Mouse (Mus musculus) kidney, adult 9 months (tissue): ENCODE data around the gene Olfr732.

Experiments
- DNase-seq: peaks from one replicate; pipeline ENCODE4 v3.0.0; 2022

The Olfr732 gene

DNA sequence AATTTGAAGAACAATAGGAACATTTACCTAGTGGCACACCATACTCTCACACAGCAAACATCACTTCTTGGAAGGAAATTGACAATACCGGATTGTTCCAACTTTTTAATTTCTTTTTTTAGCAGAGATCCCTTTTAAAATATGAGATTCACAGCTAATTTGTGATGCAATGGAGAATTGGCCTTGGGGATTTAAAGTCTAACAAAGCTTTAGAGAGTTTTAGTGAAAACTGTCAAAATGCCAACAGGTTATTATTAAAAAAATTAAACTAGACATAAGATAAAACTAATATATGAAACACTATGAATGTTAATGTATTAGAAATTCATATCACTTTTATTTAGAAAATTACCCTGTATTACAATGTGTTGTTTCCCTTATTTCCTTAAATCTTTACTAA lies at the start of gene Olfr732:
Gene Olfr732 (minus strand): TSS at position 101 of the 400 bp plus-strand sequence.
- no peak for DNase-seq

DNA sequence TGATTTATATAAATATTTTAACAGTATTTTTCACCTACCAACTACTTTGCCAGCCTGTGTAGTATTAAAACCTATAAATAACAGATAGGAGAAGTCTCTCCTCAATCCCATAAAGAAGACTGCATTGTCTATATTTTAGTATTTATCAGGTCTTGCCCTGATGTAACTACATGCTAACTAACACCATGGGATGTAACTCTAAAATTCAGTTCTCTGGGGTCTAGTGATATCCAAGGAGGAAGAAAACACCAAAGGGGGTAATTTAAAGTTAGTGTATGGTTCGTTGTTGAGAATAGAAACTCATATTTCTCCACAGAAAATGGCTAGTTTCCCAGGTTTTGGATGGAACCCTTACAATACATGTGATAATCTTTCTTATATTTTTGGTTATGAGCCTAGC lies 42.7 kb upstream of the Olfr732 start, which contains the start of gene Olfr734:
Gene Olfr734 (minus strand): TSS at position 101 of the 400 bp plus-strand sequence.
- DNase-seq: no peak

DNA sequence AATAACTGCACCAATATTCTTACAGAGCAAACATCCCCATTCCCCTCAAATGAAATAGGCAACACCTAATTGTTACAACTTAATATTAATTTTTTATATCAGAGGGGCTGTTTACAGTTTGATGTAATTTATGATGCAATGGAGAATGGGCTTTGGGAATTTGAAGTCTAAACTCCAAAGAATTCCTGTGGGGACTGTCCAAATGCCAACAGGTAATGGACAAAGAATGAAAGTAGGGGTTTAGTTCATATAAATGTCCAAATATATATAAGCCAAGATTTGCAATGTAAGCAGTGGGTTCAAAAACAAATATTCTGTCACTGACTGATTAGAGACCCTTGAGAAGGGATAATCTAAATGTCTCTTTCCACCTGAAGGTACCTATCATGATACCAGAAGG lies 17.4 kb upstream of the Olfr732 start, which contains the start of gene Olfr733:
Gene Olfr733 (minus strand): TSS at position 101 of the 400 bp plus-strand sequence.
- DNase-seq: no peak

DNA sequence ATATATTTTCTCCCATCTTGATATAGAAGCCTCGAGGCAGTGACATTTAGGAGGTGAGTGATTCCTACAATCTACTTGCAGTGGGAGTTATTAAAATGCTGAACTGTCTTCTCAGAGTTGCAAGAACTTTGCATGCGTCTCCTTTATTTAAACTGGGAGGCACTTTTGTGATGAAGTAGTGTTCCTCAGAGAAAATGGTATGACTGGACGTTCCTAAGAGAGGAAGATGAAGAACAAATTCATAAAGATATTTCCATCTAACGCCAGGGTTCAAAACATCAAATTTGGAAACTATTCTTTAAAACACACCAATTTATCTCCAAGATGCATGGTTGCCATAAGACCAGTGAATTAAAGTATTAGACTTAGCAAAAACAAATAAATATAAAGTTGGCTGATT lies 42.2 kb downstream of the Olfr732 start, which contains the start of gene Olfr731:
Gene Olfr731 (minus strand): TSS at position 101 of the 400 bp plus-strand sequence.
- no peak for DNase-seq
